Mouse (Mus musculus) forebrain, embryonic 14.5 days (tissue): ENCODE data around the gene Prf1. TPM values are rescaled to one million over a fixed set of nuclear protein-coding genes. Genes with fewer than 3 reads are reported as not detected.

Source experiments
- ATAC-seq: fragments of 200-750 bp; cut with Nextera tagmentation; 2 replicates; pipeline ENCODE4 v1.8.0; 2017; ENCODE audit warnings: mild to moderate bottlenecking, moderate library complexity
- DNase-seq: peaks from one replicate; pipeline ENCODE4 v3.0.0-alpha.2; 2015; ENCODE audit warnings: low spot score
- H3K27ac ChIP-seq: fragments of 300-500 bp; sonication (generic); 2 replicates; pipeline ENCODE4 v1.5.1; 2014; ENCODE audit warnings: low read depth, mild to moderate bottlenecking, control low read depth, low read length, moderate library complexity
- H3K27me3 ChIP-seq: fragments of 300-500 bp; sonication (generic); replicated peaks from 2 replicates; pipeline ENCODE4 v1.6.1; 2014; ENCODE audit warnings: low read length, control low read depth, mixed read lengths; ENCODE audit not compliant: control insufficient read depth, insufficient read depth
- H3K36me3 ChIP-seq: fragments of 300-500 bp; sonication (generic); 2 replicates; pipeline ENCODE4 v1.6.1; 2014; ENCODE audit warnings: low read length, control low read depth; ENCODE audit not compliant: control insufficient read depth, insufficient read depth
- H3K4me1 ChIP-seq: fragments of 300-500 bp; sonication (generic); 2 replicates; pipeline ENCODE4 v1.6.1; 2014; ENCODE audit warnings: antibody characterized with exemption, low read length, control low read depth; ENCODE audit not compliant: control insufficient read depth, insufficient read depth
- H3K4me2 ChIP-seq: fragments of 300-500 bp; sonication (generic); 2 replicates; pipeline ENCODE4 v1.6.1; 2014; ENCODE audit warnings: mild to moderate bottlenecking, control low read depth, low read length
- H3K4me3 ChIP-seq: fragments of 300-500 bp; sonication (generic); 2 replicates; pipeline ENCODE4 v1.5.1; 2014; ENCODE audit warnings: low read depth, low read length, control low read depth
- H3K9ac ChIP-seq: fragments of 300-500 bp; sonication (generic); 2 replicates; pipeline ENCODE4 v1.6.1; 2014; ENCODE audit warnings: mild to moderate bottlenecking, low read length, control low read depth, moderate library complexity
- H3K9me3 ChIP-seq: fragments of 300-500 bp; sonication (generic); replicated peaks from 2 replicates; pipeline ENCODE4 v1.6.1; 2016; ENCODE audit warnings: low read length, control low read depth, mixed read lengths; ENCODE audit not compliant: control insufficient read depth
- WGBS: fragments of 180-500 bp; shearing (Covaris S2); extraction: QIAGEN DNeasy Blood & Tissue Kit; methylation state at CpG from one replicate; pipeline ENCODE4 v1.1.7; 2014; 5-methylcytosine and 5-hydroxymethylcytosine counted together
- polyA plus RNA-seq: library from polyadenylated mRNA; unstranded; fragments of >200 nt; fragmentation: Nextera tagmentation; extraction: Ambion mirVana; gene quantifications from 2 replicates; pipeline ENCODE4 v1.2.1, GENCODE M21; 2014

Gene Prf1
- not detected in 2 replicates for polyA plus RNA-seq

- no peak for ATAC-seq
- Histone ChIP-seq H3K4me1 (no peaks in the 10 kb centered on the region), H3K4me2 (no peak within 1 kb of the TSS), H3K27ac (no peak within 1 kb of the TSS), H3K9ac (no peak within 1 kb of the TSS), H3K9me3 (no peaks in the 10 kb centered on the region), H3K27me3 (no peaks in the 10 kb centered on the region), H3K4me3 (no peak within 1 kb of the TSS), H3K36me3 (no peaks in the 10 kb centered on the region)
- no peak for DNase-seq
- 90% methylated on average over 7 of the region's 7 CpGs for WGBS
Observed at GRCm38 (mm10) chr10:61297477-61297876, at the start of gene Prf1. Gene Prf1 (plus strand): TSS chr10:61297833.

DNA sequence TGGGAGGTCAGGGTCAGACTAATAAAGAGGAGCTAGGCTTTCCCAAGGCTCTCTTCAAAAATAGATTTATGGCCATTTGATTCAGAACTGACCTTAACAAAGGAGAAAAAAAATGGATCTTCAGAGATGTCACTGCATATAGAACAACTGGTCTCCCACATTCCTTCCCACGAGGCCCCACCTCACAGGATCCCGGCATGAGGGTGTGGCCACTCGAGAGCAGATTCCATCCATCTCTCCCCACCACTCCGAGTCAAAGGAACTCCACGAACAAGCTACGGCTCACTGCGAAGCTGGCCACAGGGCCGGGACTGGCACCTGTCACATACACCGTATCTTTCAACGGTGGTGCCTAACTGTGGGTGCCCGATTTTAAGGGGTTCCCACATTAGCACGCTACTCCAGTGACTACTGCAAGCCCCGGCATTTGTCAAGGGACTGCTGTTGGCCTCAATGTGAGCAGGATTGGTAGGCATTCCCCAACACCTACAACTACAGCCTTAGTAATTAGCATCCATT lies 49.0 kb upstream of the Prf1 start:
- Histone ChIP-seq H3K4me3 (no peak overlapping the region), H3K4me2 (no peak overlapping the region), H3K27me3 (no peaks in the 10 kb centered on the region), H3K4me1 (no peaks in the 10 kb centered on the region), H3K9ac (no peak overlapping the region), H3K9me3 (no peaks in the 10 kb centered on the region), H3K27ac (no peak overlapping the region), H3K36me3 (no peaks in the 10 kb centered on the region)
- DNase-seq (no peak), ATAC-seq (no peak)
- WGBS = 90% methylated on average over 13 of the region's 13 CpGs

- DNase-seq (no peak), ATAC-seq (no peak)
- H3K9ac ChIP-seq = no peak overlapping the region
- no peak overlapping the region for H3K4me3 ChIP-seq
- no peaks in the 10 kb centered on the region for H3K27me3 ChIP-seq
- no peaks in the 10 kb centered on the region for H3K36me3 ChIP-seq
- no peaks in the 10 kb centered on the region for H3K4me1 ChIP-seq
- 9% methylated on average over 2 of the region's 2 CpGs for WGBS
- no peaks in the 10 kb centered on the region for H3K9me3 ChIP-seq
- H3K4me2 ChIP-seq = no peak overlapping the region
- H3K27ac ChIP-seq = no peak overlapping the region
Observed at GRCm38 (mm10) chr10:61249951-61250350, 47.7 kb upstream of the Prf1 start.

DNA sequence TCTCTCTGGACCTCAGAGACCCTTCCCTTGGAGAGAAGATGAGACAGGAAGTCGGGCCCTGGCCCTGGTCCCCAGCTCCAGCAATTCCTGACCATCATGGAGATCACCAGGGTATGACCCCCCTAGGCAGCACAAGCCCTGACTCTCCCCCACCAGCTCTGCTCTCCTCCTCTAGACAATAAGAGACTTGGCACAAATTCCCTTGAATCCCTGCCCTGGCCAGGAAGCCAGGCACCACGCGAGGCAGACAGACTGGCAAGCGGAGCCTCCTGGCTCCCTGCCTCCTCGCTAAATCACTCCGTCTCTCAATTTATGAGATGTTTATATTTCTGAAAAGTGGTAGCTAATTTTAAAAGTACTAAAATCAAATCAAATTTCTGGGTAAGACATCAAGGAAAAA lies 42.9 kb upstream of the Prf1 start:
- H3K4me2 ChIP-seq = no peak overlapping the region
- no peak overlapping the region for H3K4me3 ChIP-seq
- DNase-seq (peak; percentile 67), ATAC-seq (no peak)
- WGBS = 60% methylated on average over 6 of the region's 6 CpGs
- H3K9me3 ChIP-seq = no peaks in the 10 kb centered on the region
- H3K36me3 ChIP-seq = no peaks in the 10 kb centered on the region
- H3K4me1 ChIP-seq = no peaks in the 10 kb centered on the region; the same call in 1 of the 2 replicates
- no peaks in the 10 kb centered on the region for H3K27me3 ChIP-seq
- no peak overlapping the region for H3K9ac ChIP-seq
- peak overlapping the region; percentile 54; the same call in 1 of the 2 replicates for H3K27ac ChIP-seq

DNA sequence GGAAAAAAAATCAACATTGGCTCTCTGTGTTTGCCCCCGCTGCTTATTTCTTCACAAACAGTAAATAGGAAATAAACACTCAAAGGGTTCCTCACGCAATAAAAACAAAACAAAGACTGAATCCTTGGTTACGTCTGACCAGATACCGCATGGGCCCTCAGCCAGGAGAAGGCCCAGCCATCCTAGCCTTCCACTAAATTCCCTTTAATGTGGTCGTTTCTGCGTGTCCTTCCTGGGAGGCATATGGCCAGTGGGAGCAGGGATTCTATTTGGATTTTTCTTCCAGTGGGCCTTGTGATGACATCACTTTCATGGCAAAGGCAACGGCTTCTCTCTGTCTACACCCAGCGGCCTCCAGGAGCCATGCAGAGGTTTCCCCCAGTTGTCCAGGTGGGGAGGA lies 42.4 kb upstream of the Prf1 start:
- Histone ChIP-seq H3K36me3 (no peaks in the 10 kb centered on the region), H3K4me3 (no peak overlapping the region), H3K9ac (no peak overlapping the region), H3K9me3 (no peaks in the 10 kb centered on the region), H3K27ac (0 out of 2 replicates have a peak overlapping the region, but pooled peaks have one; percentile 50), H3K4me2 (no peak overlapping the region), H3K4me1 (no peaks in the 10 kb centered on the region; the same call in 1 of the 2 replicates), H3K27me3 (no peaks in the 10 kb centered on the region)
- no peak for ATAC-seq
- 74% methylated on average over 8 of the region's 8 CpGs for WGBS
- no peak for DNase-seq

- no peak overlapping the region for H3K4me2 ChIP-seq
- H3K27ac ChIP-seq = no peak overlapping the region
- H3K4me1 ChIP-seq = no peaks in the 10 kb centered on the region; the same call in 1 of the 2 replicates
- ATAC-seq (no peak), DNase-seq (no peak)
- H3K9me3 ChIP-seq = no peaks in the 10 kb centered on the region
- H3K9ac ChIP-seq = no peak overlapping the region
- no peaks in the 10 kb centered on the region for H3K36me3 ChIP-seq
- H3K27me3 ChIP-seq = no peaks in the 10 kb centered on the region
- no peak overlapping the region for H3K4me3 ChIP-seq
- 93% methylated on average over 9 of the region's 9 CpGs for WGBS
Observed at GRCm38 (mm10) chr10:61256665-61257064, 41.0 kb upstream of the Prf1 start.

- no peak for ATAC-seq
- H3K4me1 ChIP-seq = no peaks in the 10 kb centered on the region; the same call in 1 of the 2 replicates
- no peak overlapping the region for H3K4me3 ChIP-seq
- no peaks in the 10 kb centered on the region for H3K9me3 ChIP-seq
- H3K36me3 ChIP-seq = no peaks in the 10 kb centered on the region
- H3K9ac ChIP-seq = no peak overlapping the region
- H3K4me2 ChIP-seq = no peak overlapping the region
- DNase-seq = no peak
- WGBS = 90% methylated on average over 1 of the region's 1 CpGs
- H3K27ac ChIP-seq = no peak overlapping the region
- H3K27me3 ChIP-seq = no peaks in the 10 kb centered on the region
Observed at GRCm38 (mm10) chr10:61258131-61258530, 39.5 kb upstream of the Prf1 start.

GRCm38 (mm10) chr10:61261229-61262156 lies 36.1 kb upstream of the Prf1 start:
- Histone ChIP-seq H3K4me2 (no peak overlapping the region), H3K27ac (no peak overlapping the region), H3K4me3 (no peak overlapping the region), H3K9me3 (no peaks in the 10 kb centered on the region), H3K36me3 (no peaks in the 10 kb centered on the region), H3K9ac (no peak overlapping the region), H3K27me3 (no peaks in the 10 kb centered on the region), H3K4me1 (no peaks in the 10 kb centered on the region)
- WGBS = 69% methylated on average over 13 of the region's 13 CpGs
- DNase-seq (no peak), ATAC-seq (no peak)

DNA sequence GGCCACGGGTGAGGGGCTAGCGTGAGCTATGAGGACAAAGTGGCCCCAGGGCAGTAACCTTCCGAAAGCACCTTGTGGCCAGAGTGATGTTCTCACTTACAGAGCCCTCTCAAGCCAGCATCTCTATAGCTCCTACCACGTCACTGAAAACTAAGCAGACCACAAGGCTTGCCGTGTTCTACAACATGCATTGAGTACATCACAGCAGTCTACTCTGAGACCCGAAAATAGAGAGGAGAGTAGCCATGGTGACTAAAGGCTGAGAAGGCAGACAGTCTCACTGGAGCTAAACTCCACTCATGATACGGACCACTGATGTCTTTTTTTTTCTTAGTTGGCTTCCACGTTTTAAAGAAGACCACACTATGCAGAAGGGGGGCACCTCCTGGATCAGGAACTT lies 34.0 kb upstream of the Prf1 start:
- WGBS = 84% methylated on average over 8 of the region's 8 CpGs
- Histone ChIP-seq H3K27ac (no peak overlapping the region), H3K4me2 (no peak overlapping the region), H3K9ac (no peak overlapping the region), H3K4me3 (no peak overlapping the region), H3K27me3 (no peaks in the 10 kb centered on the region), H3K4me1 (no peaks in the 10 kb centered on the region), H3K9me3 (no peaks in the 10 kb centered on the region), H3K36me3 (no peaks in the 10 kb centered on the region)
- no peak for ATAC-seq
- DNase-seq = no peak
